Mouse (Mus musculus) neural tube, embryonic 13.5 days (tissue): ENCODE data around the gene Pygl. TPM values are rescaled to one million over a fixed set of nuclear protein-coding genes. Genes with fewer than 3 reads are reported as not detected.
"Not testable (repeated sequence)": the region's sequence is repeated elsewhere in the genome, so short reads cannot be mapped to it uniquely, and the experiment has no call there.

Experiments used
- ATAC-seq: fragments of 200-750 bp; cut with Nextera tagmentation; 2 replicates; pipeline ENCODE4 v1.8.0; 2017; ENCODE audit warnings: low read depth, mild to moderate bottlenecking, moderate TSS enrichment, moderate library complexity
- H3K27ac ChIP-seq: fragments of 300-500 bp; sonication (generic); replicated peaks from 2 replicates; pipeline ENCODE4 v1.5.1; 2015; ENCODE audit warnings: moderate library complexity, mild to moderate bottlenecking, inconsistent platforms
- H3K27me3 ChIP-seq: fragments of 300-500 bp; sonication (generic); 2 replicates; pipeline ENCODE4 v1.6.1; 2015; ENCODE audit warnings: mild to moderate bottlenecking, inconsistent platforms
- H3K36me3 ChIP-seq: fragments of 300-500 bp; sonication (generic); 2 replicates; pipeline ENCODE4 v1.6.1; 2015; ENCODE audit warnings: mild to moderate bottlenecking, inconsistent platforms
- H3K4me1 ChIP-seq: fragments of 300-500 bp; sonication (generic); replicated peaks from 2 replicates; pipeline ENCODE4 v1.6.1; 2015; ENCODE audit warnings: inconsistent platforms
- H3K4me2 ChIP-seq: fragments of 300-500 bp; sonication (generic); 2 replicates; pipeline ENCODE4 v1.6.1; 2015; ENCODE audit warnings: inconsistent platforms, mild to moderate bottlenecking, moderate library complexity
- H3K4me3 ChIP-seq: fragments of 300-500 bp; sonication (generic); 2 replicates; pipeline ENCODE4 v1.5.1; 2015; ENCODE audit warnings: mild to moderate bottlenecking, inconsistent platforms
- H3K9ac ChIP-seq: fragments of 300-500 bp; sonication (generic); 2 replicates; pipeline ENCODE4 v1.6.1; 2015; ENCODE audit warnings: moderate library complexity, mild to moderate bottlenecking, inconsistent platforms
- H3K9me3 ChIP-seq: fragments of 300-500 bp; sonication (generic); 2 replicates; pipeline ENCODE4 v1.6.1; 2016; ENCODE audit warnings: inconsistent platforms
- WGBS: fragments of 180-500 bp; shearing (Covaris S2); methylation state at CpG from one replicate; pipeline ENCODE4 v1.1.7; 2015; 5-methylcytosine and 5-hydroxymethylcytosine counted together
- polyA plus RNA-seq: library from polyadenylated mRNA; unstranded; fragments of >200 nt; fragmentation: Nextera tagmentation; extraction: Ambion mirVana; gene quantifications from 2 replicates; pipeline ENCODE4 v1.2.1, GENCODE M21; 2015

Gene Pygl
- polyA plus RNA-seq, 1 experiment from 2014 or later, result 6.4 TPM

- peaks cover 13% of the 10 kb centered on the region for H3K4me1 ChIP-seq
- H3K27ac ChIP-seq, result peak overlapping the region; percentile 72
- H3K4me3 ChIP-seq, result peak overlapping the region; percentile 33
- no peaks in the 10 kb centered on the region for H3K27me3 ChIP-seq
- 18% methylated on average over 19 of the region's 19 CpGs for WGBS
- peak; percentile 80 for ATAC-seq
- H3K4me2 ChIP-seq, result peak overlapping the region; percentile 54
- H3K36me3 ChIP-seq, result no peaks in the 10 kb centered on the region
- H3K9me3 ChIP-seq, result no peaks in the 10 kb centered on the region
- peak overlapping the region; percentile 54 for H3K9ac ChIP-seq
Measured at GRCm38 (mm10) chr12:70192267-70192727, 39.0 kb downstream of the Pygl start.

- H3K9ac ChIP-seq, result no peak overlapping the region
- H3K27me3 ChIP-seq, result no peaks in the 10 kb centered on the region
- H3K4me3 ChIP-seq, result peak overlapping the region; percentile 27
- H3K4me1 ChIP-seq, result no peaks in the 10 kb centered on the region
- H3K9me3 ChIP-seq, result no peaks in the 10 kb centered on the region
- H3K27ac ChIP-seq, result peak overlapping the region; percentile 64
- WGBS, result 65% methylated on average over 22 of the region's 22 CpGs
- H3K4me2 ChIP-seq, result no peak overlapping the region
- no peaks in the 10 kb centered on the region for H3K36me3 ChIP-seq
- ATAC-seq, result peak; percentile 59; the same call in 1 of the 2 replicates
Measured at GRCm38 (mm10) chr12:70184173-70184783, 47.0 kb downstream of the Pygl start.

GRCm38 (mm10) chr12:70183507-70183906 lies 47.8 kb downstream of the Pygl start:
- not testable (repeated sequence) for H3K9ac ChIP-seq, H3K4me1 ChIP-seq, ATAC-seq, H3K27me3 ChIP-seq, H3K36me3 ChIP-seq, H3K4me2 ChIP-seq, H3K9me3 ChIP-seq
- Histone ChIP-seq H3K4me3 (peak overlapping the region; percentile 27), H3K27ac (peak overlapping the region; percentile 64)
- WGBS, result 89% methylated on average over 8 of the region's 8 CpGs

- H3K27me3 ChIP-seq, result no peaks in the 10 kb centered on the region
- no peaks in the 10 kb centered on the region for H3K4me1 ChIP-seq
- ATAC-seq, result no peak
- WGBS, result 97% methylated on average over 1 of the region's 1 CpGs
- H3K36me3 ChIP-seq, result no peaks in the 10 kb centered on the region
- H3K4me3 ChIP-seq, result no peak overlapping the region
- no peaks in the 10 kb centered on the region for H3K9me3 ChIP-seq
- H3K27ac ChIP-seq, result no peak overlapping the region
- H3K9ac ChIP-seq, result no peak overlapping the region
- no peak overlapping the region for H3K4me2 ChIP-seq
Measured at GRCm38 (mm10) chr12:70169969-70170368, 61.3 kb downstream of the Pygl start.

GRCm38 (mm10) chr12:70167950-70168349 lies 63.3 kb downstream of the Pygl start:
- no peak overlapping the region for H3K9ac ChIP-seq
- H3K4me2 ChIP-seq, result no peak overlapping the region
- H3K36me3 ChIP-seq, result no peaks in the 10 kb centered on the region
- ATAC-seq, result no peak
- H3K4me3 ChIP-seq, result no peak overlapping the region
- no peaks in the 10 kb centered on the region for H3K9me3 ChIP-seq
- H3K27me3 ChIP-seq, result no peaks in the 10 kb centered on the region
- WGBS, result 85% methylated on average over 4 of the region's 4 CpGs
- no peaks in the 10 kb centered on the region for H3K4me1 ChIP-seq
- no peak overlapping the region for H3K27ac ChIP-seq

- no peak overlapping the region for H3K4me2 ChIP-seq
- 88% methylated on average over 3 of the region's 3 CpGs for WGBS
- no peak overlapping the region for H3K4me3 ChIP-seq
- H3K9me3 ChIP-seq, result no peaks in the 10 kb centered on the region
- H3K36me3 ChIP-seq, result no peaks in the 10 kb centered on the region
- H3K9ac ChIP-seq, result no peak overlapping the region
- no peaks in the 10 kb centered on the region for H3K4me1 ChIP-seq
- no peak for ATAC-seq
- H3K27ac ChIP-seq, result no peak overlapping the region
- no peaks in the 10 kb centered on the region for H3K27me3 ChIP-seq
Measured at GRCm38 (mm10) chr12:70164741-70165140, 66.5 kb downstream of the Pygl start.

- Histone ChIP-seq H3K4me1 (no peaks in the 10 kb centered on the region), H3K9ac (no peak overlapping the region), H3K36me3 (no peaks in the 10 kb centered on the region), H3K27ac (no peak overlapping the region), H3K4me2 (no peak overlapping the region), H3K4me3 (no peak overlapping the region), H3K9me3 (no peaks in the 10 kb centered on the region), H3K27me3 (no peaks in the 10 kb centered on the region)
- 77% methylated on average over 5 of the region's 5 CpGs for WGBS
- no peak for ATAC-seq
Measured at GRCm38 (mm10) chr12:70161057-70161456, 70.2 kb downstream of the Pygl start.

GRCm38 (mm10) chr12:70157292-70158066 lies 73.8 kb downstream of the Pygl start:
- WGBS, result 54% methylated on average over 5 of the region's 5 CpGs
- H3K9me3 ChIP-seq, result no peaks in the 10 kb centered on the region
- no peaks in the 10 kb centered on the region for H3K36me3 ChIP-seq
- no peak overlapping the region for H3K9ac ChIP-seq
- H3K27me3 ChIP-seq, result no peaks in the 10 kb centered on the region
- no peak overlapping the region for H3K4me2 ChIP-seq
- 0 out of 2 replicates have a peak, but pooled peaks cover 3% of the 10 kb centered on the region for H3K4me1 ChIP-seq
- no peak for ATAC-seq
- H3K4me3 ChIP-seq, result no peak overlapping the region
- no peak overlapping the region for H3K27ac ChIP-seq

GRCm38 (mm10) chr12:70156222-70156621 lies 75.1 kb downstream of the Pygl start:
- no peak overlapping the region for H3K4me2 ChIP-seq
- H3K4me3 ChIP-seq, result no peak overlapping the region
- ATAC-seq, result no peak
- WGBS, result 57% methylated on average over 6 of the region's 6 CpGs
- no peaks in the 10 kb centered on the region for H3K27me3 ChIP-seq
- no peaks in the 10 kb centered on the region for H3K9me3 ChIP-seq
- H3K9ac ChIP-seq, result no peak overlapping the region
- no peak overlapping the region for H3K27ac ChIP-seq
- 0 out of 2 replicates have a peak, but pooled peaks cover 3% of the 10 kb centered on the region for H3K4me1 ChIP-seq
- no peaks in the 10 kb centered on the region for H3K36me3 ChIP-seq

- ATAC-seq, result no peak
- peaks cover 9% of the 10 kb centered on the region for H3K4me1 ChIP-seq
- no peaks in the 10 kb centered on the region for H3K36me3 ChIP-seq
- H3K4me3 ChIP-seq, result no peak within 1 kb of the TSS
- H3K27ac ChIP-seq, result no peak within 1 kb of the TSS
- no peaks in the 10 kb centered on the region for H3K9me3 ChIP-seq
- WGBS, result 61% methylated on average over 3 of the region's 3 CpGs
- no peak within 1 kb of the TSS for H3K9ac ChIP-seq
- no peak within 1 kb of the TSS for H3K4me2 ChIP-seq
- no peaks in the 10 kb centered on the region for H3K27me3 ChIP-seq
Measured at GRCm38 (mm10) chr12:70153842-70154241, 77.4 kb downstream of the Pygl start, which contains the start of gene Abhd12b. Gene Abhd12b, plus strand, starts transcription at chr12:70154142.

- no peak overlapping the region; the same call in 1 of the 2 replicates for H3K9ac ChIP-seq
- 0 out of 2 replicates have a peak, but pooled peaks have one; percentile 12 for ATAC-seq
- H3K4me1 ChIP-seq, result peaks cover 28% of the 10 kb centered on the region
- peak overlapping the region; percentile 76 for H3K27ac ChIP-seq
- WGBS, result 16% methylated on average over 11 of the region's 11 CpGs
- no peaks in the 10 kb centered on the region for H3K9me3 ChIP-seq
- no peaks in the 10 kb centered on the region for H3K27me3 ChIP-seq
- H3K4me2 ChIP-seq, result peak overlapping the region; percentile 50
- H3K4me3 ChIP-seq, result no peak overlapping the region
- no peaks in the 10 kb centered on the region for H3K36me3 ChIP-seq
Measured at GRCm38 (mm10) chr12:70148631-70149265, 82.5 kb downstream of the Pygl start.
